Mouse (Mus musculus) thymus, adult 2 months (tissue): ENCODE results near the gene Ppp4r2. TPM values are rescaled to one million over a fixed set of nuclear protein-coding genes. Genes with fewer than 3 reads are reported as not detected.

Experiments used
- DNase-seq: peaks from one replicate; pipeline ENCODE4 v3.0.0; 2021
- H3K27ac ChIP-seq: fragments of 200-500 bp; 2 replicates; pipeline ENCODE4 v1.5.1; 2012; ENCODE audit warnings: low read length, control low read depth; ENCODE audit not compliant: control insufficient read depth, insufficient read depth
- H3K27me3 ChIP-seq: fragments of 200-500 bp; 2 replicates; pipeline ENCODE4 v1.6.1; 2012; ENCODE audit warnings: mild to moderate bottlenecking, low read length, moderate library complexity, mixed read lengths; ENCODE audit not compliant: control insufficient read depth, insufficient read depth
- H3K36me3 ChIP-seq: fragments of 200-500 bp; 2 replicates; pipeline ENCODE4 v1.6.1; 2012; ENCODE audit warnings: mild to moderate bottlenecking, low read length, moderate library complexity; ENCODE audit not compliant: control insufficient read depth, insufficient read depth
- H3K4me1 ChIP-seq: fragments of 200-500 bp; replicated peaks from 2 replicates; pipeline ENCODE4 v1.6.1; 2012; ENCODE audit warnings: low read length; ENCODE audit not compliant: control insufficient read depth, insufficient read depth
- H3K4me3 ChIP-seq: fragments of 200-500 bp; 2 replicates; pipeline ENCODE4 v1.5.1; 2012; ENCODE audit warnings: mild to moderate bottlenecking, low read length, control low read depth, moderate library complexity; ENCODE audit not compliant: control insufficient read depth, insufficient read depth
- CTCF ChIP-seq: fragments of 200-500 bp; IDR thresholded peaks from 2 replicates; pipeline ENCODE4 v1.5.1; 2012; ENCODE audit warnings: mild to moderate bottlenecking, control low read depth, low read length, moderate library complexity, borderline replicate concordance; ENCODE audit not compliant: control insufficient read depth, poor library complexity, insufficient read depth; ENCODE audit errors: extremely low read depth
- POLR2A ChIP-seq: fragments of 200-500 bp; IDR thresholded peaks from 2 replicates; pipeline ENCODE4 v1.6.1; 2012; ENCODE audit warnings: mild to moderate bottlenecking, low read length, control low read depth, moderate library complexity; ENCODE audit not compliant: control insufficient read depth, poor library complexity, insufficient read depth; ENCODE audit errors: extremely low read depth
- WGBS: fragments of 180-500 bp; shearing (Covaris S2); methylation state at CpG from one replicate; pipeline ENCODE4 v1.1.7; 2018; 5-methylcytosine and 5-hydroxymethylcytosine counted together
- polyA plus RNA-seq: library from polyadenylated mRNA; depleted of rRNA; stranded (reverse); fragments of >200 nt; gene quantifications from 2 replicates; pipeline ENCODE4 v1.2.3, GENCODE M21; 2012; rRNA removed

The Ppp4r2 gene
- polyA plus RNA-seq, result 27.0 and 35.0 TPM in 2 replicates

GRCm38 (mm10) chr6:100833355-100833754, at the start of gene Ppp4r2:
Gene Ppp4r2, plus strand, starts transcription at chr6:100833622.
- H3K36me3 ChIP-seq, result peaks cover 20% of the 10 kb centered on the region

GRCm38 (mm10) chr6:100787726-100788125, 45.7 kb upstream of the Ppp4r2 start:
- Histone ChIP-seq H3K36me3 (no peaks in the 10 kb centered on the region), H3K27me3 (no peaks in the 10 kb centered on the region), H3K4me3 (no peak overlapping the region), H3K27ac (no peak overlapping the region), H3K4me1 (no peaks in the 10 kb centered on the region)
- no peak for DNase-seq
- TF ChIP-seq POLR2A (no peak), CTCF (no peak)
- WGBS, result 93% methylated on average over 1 of the region's 1 CpGs

More at GRCm38 (mm10) chr6:100833355-100833754, at the start of gene Ppp4r2:
- DNase-seq, result peak; percentile 91
- Histone ChIP-seq H3K27me3 (no peaks in the 10 kb centered on the region), H3K27ac (peak within 1 kb of the TSS; percentile 17; the same call in 1 of the 2 replicates), H3K4me1 (peaks cover 5% of the 10 kb centered on the region), H3K4me3 (peak within 1 kb of the TSS; percentile 86)
- under 1% methylated on average over 46 of the region's 50 CpGs for WGBS
- TF ChIP-seq CTCF (0 out of 2 replicates have a peak, but pooled peaks have one; percentile 18), POLR2A (no peak)

- Histone ChIP-seq H3K4me1 (no peaks in the 10 kb centered on the region), H3K27me3 (no peaks in the 10 kb centered on the region), H3K27ac (no peak overlapping the region), H3K36me3 (no peaks in the 10 kb centered on the region), H3K4me3 (no peak overlapping the region)
- DNase-seq, result no peak
- TF ChIP-seq CTCF (no peak), POLR2A (no peak)
- 97% methylated on average over 1 of the region's 1 CpGs for WGBS
These were observed 44.3 kb upstream of the Ppp4r2 start for GRCm38 (mm10) chr6:100789161-100789560.

- TF ChIP-seq POLR2A, result no peak
- TF ChIP-seq CTCF, result no peak
- no peak for DNase-seq
These were observed 41.3 kb upstream of the Ppp4r2 start for GRCm38 (mm10) chr6:100792055-100792659.

GRCm38 (mm10) chr6:100792973-100793769, 40.3 kb upstream of the Ppp4r2 start:
- Histone ChIP-seq H3K27ac (no peak overlapping the region), H3K36me3 (no peaks in the 10 kb centered on the region), H3K4me3 (no peak overlapping the region), H3K4me1 (no peaks in the 10 kb centered on the region), H3K27me3 (no peaks in the 10 kb centered on the region)
- WGBS, result 91% methylated on average over 14 of the region's 14 CpGs
- no peak for TF ChIP-seq CTCF
- TF ChIP-seq POLR2A, result no peak
- DNase-seq, result no peak

More at GRCm38 (mm10) chr6:100792055-100792659, 41.3 kb upstream of the Ppp4r2 start:
- H3K27ac ChIP-seq, result no peak overlapping the region
- H3K27me3 ChIP-seq, result no peaks in the 10 kb centered on the region
- no peak overlapping the region for H3K4me3 ChIP-seq
- H3K4me1 ChIP-seq, result no peaks in the 10 kb centered on the region
- no peaks in the 10 kb centered on the region for H3K36me3 ChIP-seq
- WGBS, result 70% methylated on average over 3 of the region's 3 CpGs

GRCm38 (mm10) chr6:100795797-100796196, 37.6 kb upstream of the Ppp4r2 start:
- H3K4me3 ChIP-seq, result no peak overlapping the region
- H3K36me3 ChIP-seq, result no peaks in the 10 kb centered on the region
- no peak for DNase-seq
- H3K27ac ChIP-seq, result no peak overlapping the region
- TF ChIP-seq POLR2A, result no peak
- no peak for TF ChIP-seq CTCF
- no peaks in the 10 kb centered on the region for H3K4me1 ChIP-seq
- WGBS, result 34% methylated on average over 6 of the region's 6 CpGs
- no peaks in the 10 kb centered on the region for H3K27me3 ChIP-seq
